Mouse (Mus musculus): Measurements from ENCODE around the gene Prickle2. TPM values are rescaled to one million over a fixed set of nuclear protein-coding genes. Genes with fewer than 3 reads are reported as not detected.

Prickle2 gene
- polyA plus RNA-seq, 1 experiment = 1.5 TPM

DNA sequence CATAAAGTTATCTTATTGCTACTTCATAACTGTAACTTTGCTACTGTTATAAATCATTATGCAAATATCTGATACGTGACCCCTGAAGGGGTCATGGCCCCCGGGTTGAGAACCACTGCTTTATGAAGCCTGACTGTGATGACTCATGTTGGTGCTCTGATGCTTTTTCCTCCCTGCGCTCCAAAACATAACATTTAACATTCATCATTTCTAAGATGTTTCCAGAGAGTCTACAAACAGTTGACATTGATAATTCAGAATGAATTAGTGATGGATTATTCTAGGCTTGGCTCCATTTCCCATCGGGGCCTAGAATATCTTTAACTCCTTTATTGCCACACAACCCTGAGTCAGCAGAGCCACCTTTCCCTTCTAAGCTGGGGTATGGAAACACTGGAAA is 247.9 kb downstream of the Prickle2 start:
- Histone ChIP-seq H3K27me3 (ENCODE audit: control insufficient read depth, insufficient read depth, low read length) (no peaks in the 10 kb centered on the region), H3K4me1 (ENCODE audit: control insufficient read depth, insufficient read depth, low read length) (no peaks in the 10 kb centered on the region), H3K4me3 (ENCODE audit: control insufficient read depth, low read depth, low read length) (no peak overlapping the region), H3K36me3 (ENCODE audit: control insufficient read depth, insufficient read depth, low read length) (no peaks in the 10 kb centered on the region), H3K27ac (ENCODE audit: control insufficient read depth, insufficient read depth, low read depth, low read length) (no peak overlapping the region)
- TF ChIP-seq CTCF (IDR thresholded peaks at IDR 0.05; ENCODE audit: control insufficient read depth, insufficient read depth, insufficient replicate concordance, low read depth, low read length) (no peak), POLR2A (IDR thresholded peaks at IDR 0.05; ENCODE audit: control insufficient read depth, low read depth, low read length) (no peak)

DNA sequence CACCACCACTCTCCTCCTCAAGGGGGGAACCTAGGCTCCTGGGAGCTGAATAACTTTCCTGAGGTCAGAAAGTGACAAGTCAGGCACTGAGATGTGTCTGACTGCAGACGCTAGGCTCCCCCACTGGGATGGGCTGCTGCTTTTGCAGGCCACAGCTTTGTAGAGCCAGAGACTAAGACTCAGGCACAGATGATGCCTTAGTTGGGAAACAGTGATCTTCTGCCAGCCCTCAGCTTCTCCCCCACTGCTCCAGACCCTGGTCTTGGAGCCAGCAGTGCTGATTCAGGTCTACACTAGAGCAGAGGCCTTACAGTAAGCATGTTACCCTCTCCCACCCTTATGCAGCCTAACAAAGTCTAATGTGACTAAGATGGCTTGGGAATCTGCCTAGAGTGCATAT is 254.5 kb downstream of the Prickle2 start:
- Histone ChIP-seq H3K4me1 (ENCODE audit: control insufficient read depth, insufficient read depth, low read length) (no peaks in the 10 kb centered on the region), H3K27me3 (ENCODE audit: control insufficient read depth, insufficient read depth, low read length) (no peaks in the 10 kb centered on the region), H3K27ac (ENCODE audit: control insufficient read depth, insufficient read depth, low read depth, low read length) (no peak overlapping the region), H3K36me3 (ENCODE audit: control insufficient read depth, insufficient read depth, low read length) (no peaks in the 10 kb centered on the region), H3K4me3 (ENCODE audit: control insufficient read depth, low read depth, low read length) (no peak overlapping the region)
- TF ChIP-seq CTCF (IDR thresholded peaks at IDR 0.05; ENCODE audit: control insufficient read depth, insufficient read depth, insufficient replicate concordance, low read depth, low read length) = no peak

DNA sequence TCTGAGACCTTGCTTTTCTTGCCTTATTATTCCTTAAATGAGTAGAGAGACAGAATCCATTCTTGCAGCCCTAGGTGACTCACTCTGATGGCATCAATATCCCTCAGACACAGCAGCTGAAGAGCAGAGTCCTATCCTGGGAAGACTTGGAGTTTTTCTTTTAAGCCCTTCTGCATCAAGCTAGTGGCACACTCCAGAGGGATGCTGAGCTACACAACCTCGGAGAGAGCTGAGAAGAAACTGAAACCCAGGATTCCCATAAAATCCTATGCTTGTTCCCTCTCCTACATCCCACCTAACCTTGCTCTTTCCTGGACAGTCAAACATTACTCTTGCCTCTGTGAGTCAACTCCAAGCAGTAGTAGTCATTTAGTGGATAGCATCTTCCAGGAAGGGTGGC is 256.0 kb downstream of the Prickle2 start:
- TF ChIP-seq CTCF (IDR thresholded peaks at IDR 0.05; ENCODE audit: control insufficient read depth, insufficient read depth, insufficient replicate concordance, low read depth, low read length) (no peak), POLR2A (IDR thresholded peaks at IDR 0.05; ENCODE audit: control insufficient read depth, low read depth, low read length) (no peak)
- Histone ChIP-seq H3K36me3 (ENCODE audit: control insufficient read depth, insufficient read depth, low read length) (no peaks in the 10 kb centered on the region), H3K27ac (ENCODE audit: control insufficient read depth, insufficient read depth, low read depth, low read length) (no peak overlapping the region), H3K27me3 (ENCODE audit: control insufficient read depth, insufficient read depth, low read length) (no peaks in the 10 kb centered on the region), H3K4me1 (ENCODE audit: control insufficient read depth, insufficient read depth, low read length) (no peaks in the 10 kb centered on the region), H3K4me3 (ENCODE audit: control insufficient read depth, low read depth, low read length) (no peak overlapping the region)

DNA sequence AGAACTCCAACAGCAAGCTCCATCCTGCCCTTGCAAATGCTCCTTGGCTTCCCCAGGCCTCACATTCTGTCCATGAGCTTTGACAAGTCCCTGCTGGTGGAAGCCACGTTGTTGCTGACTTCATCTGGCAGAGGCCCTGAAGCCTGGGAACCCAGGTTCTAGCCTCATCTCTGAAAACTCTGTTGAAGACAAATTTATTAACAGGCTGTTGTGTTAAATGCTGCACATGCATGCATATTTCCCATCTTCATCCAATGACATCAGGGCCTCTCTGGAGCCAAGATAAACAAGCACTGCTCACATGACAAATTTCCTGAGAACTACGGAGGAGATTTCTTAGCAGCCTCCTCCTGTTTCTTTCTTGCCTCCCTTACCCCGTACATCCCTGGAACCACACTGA is 259.3 kb downstream of the Prickle2 start:
- H3K36me3 ChIP-seq (ENCODE audit: control insufficient read depth, insufficient read depth, low read length) = no peaks in the 10 kb centered on the region
- no peak overlapping the region for H3K4me3 ChIP-seq (ENCODE audit: control insufficient read depth, low read depth, low read length)
- no peaks in the 10 kb centered on the region for H3K27me3 ChIP-seq (ENCODE audit: control insufficient read depth, insufficient read depth, low read length)
- H3K4me1 ChIP-seq (ENCODE audit: control insufficient read depth, insufficient read depth, low read length) = no peaks in the 10 kb centered on the region
- H3K27ac ChIP-seq (ENCODE audit: control insufficient read depth, insufficient read depth, low read depth, low read length) = no peak overlapping the region
- no peak for TF ChIP-seq CTCF (IDR thresholded peaks at IDR 0.05; ENCODE audit: control insufficient read depth, insufficient read depth, insufficient replicate concordance, low read depth, low read length)
- no peak for TF ChIP-seq POLR2A (IDR thresholded peaks at IDR 0.05; ENCODE audit: control insufficient read depth, low read depth, low read length)

DNA sequence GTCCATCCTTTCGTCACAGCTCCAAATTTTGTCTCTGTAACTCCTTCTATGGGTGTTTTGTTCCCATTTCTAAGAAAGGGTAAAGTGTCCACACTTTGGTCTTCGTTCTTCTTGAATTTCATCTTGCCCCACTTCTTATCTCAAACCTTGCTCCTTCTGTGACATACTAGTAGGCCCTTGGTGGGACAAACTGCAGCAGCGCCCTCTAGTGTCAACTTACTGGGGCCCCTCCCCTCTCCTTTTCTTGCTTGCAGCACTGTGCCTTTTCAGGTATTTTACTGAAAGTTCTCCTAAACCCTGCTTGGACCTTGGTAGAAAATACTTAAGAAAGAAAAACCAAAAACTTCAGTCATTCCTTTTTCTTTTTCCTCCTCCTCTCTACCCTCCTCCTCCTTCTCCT is 264.8 kb downstream of the Prickle2 start:
- TF ChIP-seq POLR2A (IDR thresholded peaks at IDR 0.05; ENCODE audit: control insufficient read depth, low read depth, low read length) = no peak
- peak; percentile 36; the same call in 1 of the 2 replicates for TF ChIP-seq CTCF (IDR thresholded peaks at IDR 0.05; ENCODE audit: control insufficient read depth, insufficient read depth, insufficient replicate concordance, low read depth, low read length)
- no peaks in the 10 kb centered on the region for H3K4me1 ChIP-seq (ENCODE audit: control insufficient read depth, insufficient read depth, low read length)
- H3K4me3 ChIP-seq (ENCODE audit: control insufficient read depth, low read depth, low read length) = no peak overlapping the region
- no peaks in the 10 kb centered on the region for H3K27me3 ChIP-seq (ENCODE audit: control insufficient read depth, insufficient read depth, low read length)
- no peaks in the 10 kb centered on the region for H3K36me3 ChIP-seq (ENCODE audit: control insufficient read depth, insufficient read depth, low read length)
- H3K27ac ChIP-seq (ENCODE audit: control insufficient read depth, insufficient read depth, low read depth, low read length) = no peak overlapping the region

DNA sequence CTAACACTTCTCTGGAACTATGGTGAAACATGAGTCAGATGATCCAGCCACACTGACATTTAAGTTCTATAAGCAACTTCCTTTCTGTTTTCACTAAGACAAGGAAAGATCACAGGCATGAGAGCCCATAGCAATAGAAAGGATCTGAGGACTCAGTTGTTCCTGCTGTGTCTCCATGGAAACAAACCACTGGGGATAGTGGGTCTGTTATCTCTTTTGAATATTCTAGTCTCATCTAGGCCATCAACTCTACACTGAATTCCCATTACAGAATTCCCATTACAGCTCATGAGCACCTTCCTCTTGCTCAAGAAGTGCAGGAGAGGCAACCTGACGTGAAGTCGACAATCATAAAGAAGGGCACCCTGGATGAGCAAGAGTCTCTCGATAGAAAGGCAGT is 265.7 kb downstream of the Prickle2 start:
- Histone ChIP-seq H3K36me3 (ENCODE audit: control insufficient read depth, insufficient read depth, low read length) (no peaks in the 10 kb centered on the region), H3K27ac (ENCODE audit: control insufficient read depth, insufficient read depth, low read depth, low read length) (no peak overlapping the region), H3K4me3 (ENCODE audit: control insufficient read depth, low read depth, low read length) (no peak overlapping the region), H3K4me1 (ENCODE audit: control insufficient read depth, insufficient read depth, low read length) (no peaks in the 10 kb centered on the region), H3K27me3 (ENCODE audit: control insufficient read depth, insufficient read depth, low read length) (no peaks in the 10 kb centered on the region)
- no peak for TF ChIP-seq POLR2A (IDR thresholded peaks at IDR 0.05; ENCODE audit: control insufficient read depth, low read depth, low read length)
- no peak for TF ChIP-seq CTCF (IDR thresholded peaks at IDR 0.05; ENCODE audit: control insufficient read depth, insufficient read depth, insufficient replicate concordance, low read depth, low read length)

DNA sequence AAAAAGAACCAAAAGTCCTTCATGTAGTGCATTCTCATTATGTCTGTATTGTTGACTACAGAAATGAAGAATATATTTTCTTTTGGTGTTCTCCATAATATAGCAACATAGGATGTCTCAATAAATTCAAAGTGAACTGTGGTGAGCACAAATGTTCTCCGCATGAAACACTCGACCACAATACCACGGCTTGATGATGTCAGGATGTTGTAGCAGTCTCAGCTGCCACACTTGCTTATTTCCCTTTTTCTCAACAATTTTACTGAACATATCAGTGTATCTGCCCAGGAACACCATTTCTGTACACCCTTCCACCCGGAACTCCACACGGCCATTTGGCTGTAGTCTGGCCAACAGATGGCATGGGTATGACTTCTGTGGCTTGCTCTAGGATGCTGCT is 273.8 kb downstream of the Prickle2 start:
- Histone ChIP-seq H3K4me1 (ENCODE audit: control insufficient read depth, insufficient read depth, low read length) (no peaks in the 10 kb centered on the region), H3K27me3 (ENCODE audit: control insufficient read depth, insufficient read depth, low read length) (no peaks in the 10 kb centered on the region), H3K27ac (ENCODE audit: control insufficient read depth, insufficient read depth, low read depth, low read length) (no peak overlapping the region), H3K36me3 (ENCODE audit: control insufficient read depth, insufficient read depth, low read length) (no peaks in the 10 kb centered on the region), H3K4me3 (ENCODE audit: control insufficient read depth, low read depth, low read length) (no peak overlapping the region)
- no peak for TF ChIP-seq POLR2A (IDR thresholded peaks at IDR 0.05; ENCODE audit: control insufficient read depth, low read depth, low read length)
- TF ChIP-seq CTCF (IDR thresholded peaks at IDR 0.05; ENCODE audit: control insufficient read depth, insufficient read depth, insufficient replicate concordance, low read depth, low read length) = no peak

Measured in testis, adult 2 months (tissue).